In the genomic region with DNA sequence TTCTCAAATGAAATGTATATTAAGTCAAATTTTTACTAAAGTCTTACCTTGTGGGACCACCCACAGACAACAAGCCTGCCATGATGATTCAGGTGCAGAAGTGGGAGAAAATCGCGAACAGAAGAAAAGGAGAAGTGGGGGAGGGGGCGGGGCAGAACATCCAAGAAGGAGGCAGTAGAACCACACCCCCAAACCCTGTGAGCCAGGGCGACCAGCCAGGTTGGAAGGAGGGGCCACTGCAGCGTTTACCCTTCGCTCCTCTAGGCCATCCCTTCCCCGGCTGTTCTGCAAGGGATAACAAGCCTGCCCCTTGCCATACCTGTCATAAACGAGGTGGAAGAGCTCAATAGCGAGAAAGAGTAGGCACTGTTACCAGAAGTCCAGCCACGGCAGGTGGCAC, we compare ENCODE assay signal across 15 mouse cellular contexts. TPM values are rescaled to one million over a fixed set of nuclear protein-coding genes. Genes with fewer than 3 reads are reported as not detected.
A peak's percentile ranks its signal among the peaks of the same experiment; 100 is the strongest.
DNase-seq lines count a peak whose midpoint lies in the region; ATAC-seq lines count a peak whose summit lies in the region.
"Had no signal": no experiment of that assay in that cellular context is flagged by ENCODE, and none has a peak within 500 bp of the region (broad histone marks: within the 10 kb centered on the region; RNA-seq: fewer than 3 reads in every experiment).

No protein-coding gene starts in this region.

- H3K36me3 ChIP-seq in hindbrain, embryonic 10.5 days: no peaks in the 10 kb centered on the region
- H3K36me3 ChIP-seq in hindbrain, embryonic 12.5 days: no peaks in the 10 kb centered on the region
- H3K36me3 ChIP-seq in midbrain, embryonic 12.5 days: no peaks in the 10 kb centered on the region
- H3K36me3 ChIP-seq in midbrain, embryonic 10.5 days: no peaks in the 10 kb centered on the region
- no peaks in the 10 kb centered on the region for H3K36me3 ChIP-seq in embryonic facial prominence, embryonic 13.5 days
- no peaks in the 10 kb centered on the region for H3K36me3 ChIP-seq in stomach, embryonic 15.5 days

- 18% methylated on average over 10 of the region's 10 CpGs for WGBS in hindbrain, embryonic 10.5 days
- WGBS in hindbrain, embryonic 12.5 days: 17% methylated on average over 10 of the region's 10 CpGs
- WGBS in midbrain, embryonic 12.5 days: 25% methylated on average over 10 of the region's 10 CpGs
- WGBS in midbrain, embryonic 10.5 days: 23% methylated on average over 10 of the region's 10 CpGs
- 12% methylated on average over 10 of the region's 10 CpGs for WGBS in embryonic facial prominence, embryonic 13.5 days
- 14% methylated on average over 10 of the region's 10 CpGs for WGBS in stomach, embryonic 15.5 days

- H3K4me2 ChIP-seq in hindbrain, embryonic 12.5 days (replicated peaks): no peak overlapping the region
- H3K4me2 ChIP-seq in midbrain, embryonic 12.5 days (replicated peaks): no peak overlapping the region
- peak overlapping the region; percentile 28 for H3K4me2 ChIP-seq in embryonic facial prominence, embryonic 13.5 days
- no peak overlapping the region for H3K4me2 ChIP-seq in stomach, embryonic 15.5 days

- H3K27ac ChIP-seq in hindbrain, embryonic 10.5 days: no peak overlapping the region
- no peak overlapping the region for H3K27ac ChIP-seq in hindbrain, embryonic 12.5 days
- H3K27ac ChIP-seq in midbrain, embryonic 12.5 days (replicated peaks): no peak overlapping the region
- no peak overlapping the region for H3K27ac ChIP-seq in midbrain, embryonic 10.5 days (replicated peaks)
- H3K27ac ChIP-seq in embryonic facial prominence, embryonic 13.5 days: no peak overlapping the region
- no peak overlapping the region for H3K27ac ChIP-seq in stomach, embryonic 15.5 days

- no peaks in the 10 kb centered on the region for H3K9me3 ChIP-seq in hindbrain, embryonic 10.5 days
- no peaks in the 10 kb centered on the region for H3K9me3 ChIP-seq in hindbrain, embryonic 12.5 days (replicated peaks)
- no peaks in the 10 kb centered on the region for H3K9me3 ChIP-seq in midbrain, embryonic 12.5 days
- H3K9me3 ChIP-seq in midbrain, embryonic 10.5 days (replicated peaks): no peaks in the 10 kb centered on the region
- H3K9me3 ChIP-seq in embryonic facial prominence, embryonic 13.5 days: no peaks in the 10 kb centered on the region
- H3K9me3 ChIP-seq in stomach, embryonic 15.5 days: no peaks in the 10 kb centered on the region

- ATAC-seq in hindbrain, embryonic 12.5 days (ENCODE audit: low FRiP score): no peak
- 0 out of 2 replicates have a peak, but pooled peaks have one; percentile 44 for ATAC-seq in midbrain, embryonic 12.5 days (ENCODE audit: low FRiP score, low read depth)
- ATAC-seq in embryonic facial prominence, embryonic 13.5 days (ENCODE audit: insufficient number of reproducible peaks, insufficient read depth, low FRiP score, low TSS enrichment, low read depth): no peak
- ATAC-seq in stomach, embryonic 15.5 days (ENCODE audit: insufficient read depth, low FRiP score, low read depth): 0 out of 2 replicates have a peak, but pooled peaks have one; percentile 43

- no peaks in the 10 kb centered on the region for H3K27me3 ChIP-seq in hindbrain, embryonic 10.5 days (ENCODE audit: insufficient read depth, poor library complexity, severe bottlenecking)
- no peaks in the 10 kb centered on the region for H3K27me3 ChIP-seq in hindbrain, embryonic 12.5 days
- H3K27me3 ChIP-seq in midbrain, embryonic 12.5 days: no peaks in the 10 kb centered on the region
- H3K27me3 ChIP-seq in midbrain, embryonic 10.5 days (ENCODE audit: low read depth, poor library complexity, severe bottlenecking): no peaks in the 10 kb centered on the region
- no peaks in the 10 kb centered on the region for H3K27me3 ChIP-seq in embryonic facial prominence, embryonic 13.5 days
- no peaks in the 10 kb centered on the region for H3K27me3 ChIP-seq in stomach, embryonic 15.5 days (replicated peaks)

- peak; percentile 6 for DNase-seq in hindbrain, embryonic 10.5 days (ENCODE audit: low spot score)
- no peak for DNase-seq in midbrain, embryonic 10.5 days (ENCODE audit: low spot score)
- DNase-seq in adrenal gland, adult 2 months: no peak
- DNase-seq in spleen, adult 12 weeks (ENCODE audit: low spot score): no peak
- DNase-seq: cerebellum, adult 2 months; right cerebral cortex, postnatal 25 days; thymus, postnatal 4 days had no signal

- no peak overlapping the region for H3K9ac ChIP-seq in hindbrain, embryonic 12.5 days
- H3K9ac ChIP-seq in midbrain, embryonic 12.5 days (replicated peaks): no peak overlapping the region
- H3K9ac ChIP-seq in embryonic facial prominence, embryonic 13.5 days: no peak overlapping the region
- no peak overlapping the region for H3K9ac ChIP-seq in stomach, embryonic 15.5 days

- H3K4me3 ChIP-seq in hindbrain, embryonic 10.5 days: no peak overlapping the region
- no peak overlapping the region for H3K4me3 ChIP-seq in hindbrain, embryonic 12.5 days
- no peak overlapping the region for H3K4me3 ChIP-seq in midbrain, embryonic 12.5 days
- no peak overlapping the region for H3K4me3 ChIP-seq in midbrain, embryonic 10.5 days
- H3K4me3 ChIP-seq in embryonic facial prominence, embryonic 13.5 days: no peak overlapping the region
- no peak overlapping the region for H3K4me3 ChIP-seq in stomach, embryonic 15.5 days (replicated peaks)

- 0 out of 2 replicates have a peak, but pooled peaks cover 4% of the 10 kb centered on the region for H3K4me1 ChIP-seq in hindbrain, embryonic 10.5 days (replicated peaks)
- 0 out of 2 replicates have a peak, but pooled peaks cover 3% of the 10 kb centered on the region for H3K4me1 ChIP-seq in hindbrain, embryonic 12.5 days
- H3K4me1 ChIP-seq in midbrain, embryonic 12.5 days: no peaks in the 10 kb centered on the region
- H3K4me1 ChIP-seq in midbrain, embryonic 10.5 days: 0 out of 2 replicates have a peak, but pooled peaks cover 3% of the 10 kb centered on the region
- peaks cover 3% of the 10 kb centered on the region; the same call in 1 of the 2 replicates for H3K4me1 ChIP-seq in embryonic facial prominence, embryonic 13.5 days
- H3K4me1 ChIP-seq in stomach, embryonic 15.5 days: no peaks in the 10 kb centered on the region

RNA-seq across cellular contexts. Expression of gene Ripply2, which starts 33.8 kb away (rescaled TPM):
- 1.2 and 1.4 TPM in 2 replicates for polyA plus RNA-seq in hindbrain, embryonic 10.5 days (2016; fragmentation: Nextera tagmentation; extraction: Ambion mirVana)
- polyA plus RNA-seq in hindbrain, embryonic 12.5 days (2016; fragmentation: Nextera tagmentation; extraction: Ambion mirVana): 2.2 and 2.7 TPM in 2 replicates
- polyA plus RNA-seq in midbrain, embryonic 12.5 days (2016; fragmentation: Nextera tagmentation; extraction: Ambion mirVana): 2.2 and 2.6 TPM in 2 replicates
- polyA plus RNA-seq in midbrain, embryonic 10.5 days (2016; fragmentation: Nextera tagmentation; extraction: Ambion mirVana): 0.52 and 1.0 TPM in 2 replicates
- not detected in 2 replicates for polyA plus RNA-seq in embryonic facial prominence, embryonic 13.5 days (2015; fragmentation: Nextera tagmentation; extraction: Ambion mirVana)
- 0.50 and 0.70 TPM in 2 replicates for polyA plus RNA-seq in stomach, embryonic 15.5 days (2015; fragmentation: Nextera tagmentation; extraction: Ambion mirVana)
- 1 to 10 TPM; 1.8 to 2.3 TPM for total RNA-seq in adrenal gland, adult 2 months (2021)
- polyA plus RNA-seq in adrenal gland, adult 2 months (2012; rRNA removed): 1.1 and 1.9 TPM in 2 replicates
- total RNA-seq: heart, adult 8-10 months; heart, postnatal 25 days; liver, adult 2 months; neutrophil, adult 5-6 weeks had no signal
- polyA plus RNA-seq: liver, adult 2 months had no signal

RNA-seq across cellular contexts. Expression of gene Cyb5r4, which starts 40.3 kb away (rescaled TPM):
- 92.5 and 94.1 TPM in 2 replicates for polyA plus RNA-seq in hindbrain, embryonic 10.5 days (2016; fragmentation: Nextera tagmentation; extraction: Ambion mirVana)
- 101 and 102 TPM in 2 replicates for polyA plus RNA-seq in hindbrain, embryonic 12.5 days (2016; fragmentation: Nextera tagmentation; extraction: Ambion mirVana)
- polyA plus RNA-seq in midbrain, embryonic 12.5 days (2016; fragmentation: Nextera tagmentation; extraction: Ambion mirVana): 104 and 109 TPM in 2 replicates
- polyA plus RNA-seq in midbrain, embryonic 10.5 days (2016; fragmentation: Nextera tagmentation; extraction: Ambion mirVana): 98.6 and 102 TPM in 2 replicates
- 47.2 and 54.6 TPM in 2 replicates for polyA plus RNA-seq in embryonic facial prominence, embryonic 13.5 days (2015; fragmentation: Nextera tagmentation; extraction: Ambion mirVana)
- polyA plus RNA-seq in stomach, embryonic 15.5 days (2015; fragmentation: Nextera tagmentation; extraction: Ambion mirVana): 58.0 and 59.0 TPM in 2 replicates
- total RNA-seq in adrenal gland, adult 2 months (2021): 10 to 100 TPM; 37.3 to 42.1 TPM
- polyA plus RNA-seq in adrenal gland, adult 2 months (2012; rRNA removed): 11.2 and 11.5 TPM in 2 replicates

Comparison
In these comparisons a context has a peak if more than half of its experiments do, and no peak if none do; other contexts are left out.
1. ATAC-seq: peak in midbrain, embryonic 12.5 days (single experiment) and stomach, embryonic 15.5 days (single experiment); none in hindbrain, embryonic 12.5 days (single experiment) and embryonic facial prominence, embryonic 13.5 days (single experiment).